Mouse (Mus musculus): ENCODE measurements around the gene Jak3. TPM values are rescaled to one million over a fixed set of nuclear protein-coding genes. Genes with fewer than 3 reads are reported as not detected.
A peak's percentile ranks its signal among the peaks of the same experiment; 100 is the strongest.

Gene Jak3
- polyA plus RNA-seq, 1 experiment from 2014 or later, result 3.0 TPM

- Histone ChIP-seq H3K27ac (peak overlapping the region; percentile 82), H3K27me3 (ENCODE audit: poor library complexity, severe bottlenecking) (peaks cover 83% of the 10 kb centered on the region), H3K4me3 (peak overlapping the region; percentile 63), H3K4me1 (peaks cover 62% of the 10 kb centered on the region), H3K9me3 (no peaks in the 10 kb centered on the region), H3K36me3 (replicated peaks) (no peaks in the 10 kb centered on the region)
- 12% methylated on average over 10 of the region's 12 CpGs for WGBS
- DNase-seq (ENCODE audit: extremely low spot score, low spot score), result no peak
Measured at GRCm38 (mm10) chr8:71670198-71670597, 5.9 kb upstream of the Jak3 start.

DNA sequence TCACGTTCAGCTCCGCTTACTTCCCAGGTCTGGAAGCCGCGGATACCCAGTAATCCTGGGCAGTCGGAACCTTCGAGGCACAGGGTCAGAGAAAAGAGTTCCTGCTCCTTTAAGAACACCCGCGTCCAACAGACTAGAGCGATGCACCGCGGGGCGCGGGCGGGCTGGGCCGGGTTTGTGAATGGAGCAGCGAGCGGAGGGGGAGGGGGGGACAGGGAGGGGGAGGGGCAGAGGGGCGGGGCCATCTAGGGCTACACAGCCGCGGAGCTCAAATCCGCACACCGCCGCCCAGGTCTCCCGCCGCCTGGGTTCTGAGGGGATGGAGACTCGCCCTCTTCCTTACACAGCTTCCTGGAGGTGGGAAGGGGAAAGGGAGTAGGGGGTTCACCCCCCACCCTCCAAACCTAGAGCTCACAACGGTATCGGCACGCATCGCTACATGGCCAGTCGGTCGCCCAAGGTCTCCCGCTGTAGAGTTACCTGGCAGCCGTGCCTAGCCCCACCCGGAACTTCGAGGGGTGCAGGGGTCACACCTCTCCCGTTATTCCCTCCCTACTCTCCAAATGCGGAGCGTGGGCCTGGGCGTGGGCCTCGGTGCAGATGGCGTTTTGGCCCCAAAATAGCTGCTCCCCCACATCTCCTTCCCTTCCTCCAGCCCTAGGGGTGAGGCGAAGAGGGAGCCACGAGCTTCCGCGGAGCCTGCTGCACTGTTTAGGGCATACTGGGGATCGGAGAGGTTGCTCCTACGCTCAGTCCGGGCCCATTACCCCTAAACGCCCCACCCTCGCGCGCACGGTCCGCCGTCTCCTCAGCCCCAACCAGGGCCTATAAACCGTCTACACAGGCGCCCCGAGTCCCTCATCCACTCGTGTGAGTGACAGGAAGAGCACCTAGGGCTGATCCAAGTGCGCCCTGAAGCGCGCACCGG, 5.2 kb upstream of the Jak3 start:
- peak; percentile 83 for DNase-seq (ENCODE audit: extremely low spot score, low spot score)
- Histone ChIP-seq H3K9me3 (no peaks in the 10 kb centered on the region), H3K27me3 (ENCODE audit: poor library complexity, severe bottlenecking) (peaks cover 90% of the 10 kb centered on the region), H3K4me1 (peaks cover 59% of the 10 kb centered on the region), H3K36me3 (replicated peaks) (no peaks in the 10 kb centered on the region), H3K4me3 (peak overlapping the region; percentile 63), H3K27ac (peak overlapping the region; percentile 82)
- under 1% methylated on average over 63 of the region's 64 CpGs for WGBS

DNA sequence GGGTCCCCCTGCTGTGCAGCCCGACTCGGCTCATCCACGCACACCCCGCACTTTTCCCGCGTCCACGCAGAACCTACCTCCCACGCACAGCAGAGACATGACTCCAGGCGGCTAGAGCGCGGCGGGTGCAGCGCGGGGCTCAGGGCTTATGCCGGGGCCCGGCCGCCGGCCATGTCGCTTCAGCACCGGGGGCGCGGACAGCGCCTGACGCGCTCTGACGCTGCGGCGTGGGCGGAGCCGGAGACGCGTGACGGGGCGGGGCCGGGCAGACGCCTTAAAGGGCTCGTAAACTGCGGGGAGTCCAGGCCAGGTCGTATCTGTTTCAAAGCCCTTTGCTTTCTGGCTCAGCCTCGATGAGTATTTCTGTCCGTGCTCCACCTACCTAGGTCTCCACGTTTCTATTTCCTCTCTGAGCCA, 4.5 kb upstream of the Jak3 start, which contains the start of gene Unc13a:
Gene Unc13a, minus strand, starts transcription at position 209 of the 417 bp plus-strand sequence.
- Histone ChIP-seq H3K4me3 (peak within 1 kb of the TSS; percentile 63), H3K9me3 (no peaks in the 10 kb centered on the region), H3K4me1 (peaks cover 59% of the 10 kb centered on the region), H3K36me3 (replicated peaks) (no peaks in the 10 kb centered on the region), H3K27me3 (ENCODE audit: poor library complexity, severe bottlenecking) (peaks cover 91% of the 10 kb centered on the region), H3K27ac (peak within 1 kb of the TSS; percentile 82)
- DNase-seq (ENCODE audit: extremely low spot score, low spot score), result peak; percentile 87
- under 1% methylated on average over 42 of the region's 42 CpGs for WGBS

DNA sequence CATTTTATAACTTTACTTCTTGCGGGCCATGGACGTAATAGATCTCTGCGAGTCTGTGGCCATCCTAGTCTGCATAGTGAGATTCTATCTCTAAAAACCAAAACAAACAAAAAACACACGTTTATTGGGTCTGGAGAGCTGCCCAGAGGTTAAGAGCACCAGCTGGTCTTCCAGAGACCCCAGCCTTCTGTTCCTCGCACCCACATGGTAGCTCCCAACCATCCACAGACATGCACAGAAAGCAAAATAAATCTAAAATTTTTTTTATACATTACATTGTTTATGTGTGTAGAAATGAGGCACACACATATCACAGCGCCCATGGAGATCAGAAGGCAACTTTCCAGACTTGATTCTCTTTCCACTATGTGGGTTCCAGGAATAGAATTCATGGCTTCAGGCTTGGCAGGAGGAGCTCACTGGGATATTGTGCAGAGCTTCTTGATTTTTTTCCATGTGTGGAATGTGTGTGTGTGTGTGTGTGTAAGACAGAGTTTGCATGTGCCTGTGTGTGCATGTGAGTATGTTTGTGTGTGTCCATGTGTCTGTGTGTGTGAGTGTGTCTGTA, 3.8 kb upstream of the Jak3 start:
- peak overlapping the region; percentile 82; the same call in 1 of the 2 replicates for H3K27ac ChIP-seq
- WGBS, result 69% methylated on average over 6 of the region's 6 CpGs
- no peaks in the 10 kb centered on the region for H3K36me3 ChIP-seq (replicated peaks)
- DNase-seq (ENCODE audit: extremely low spot score, low spot score), result no peak
- peak overlapping the region; percentile 63 for H3K4me3 ChIP-seq
- peaks cover 56% of the 10 kb centered on the region for H3K4me1 ChIP-seq
- no peaks in the 10 kb centered on the region for H3K9me3 ChIP-seq
- H3K27me3 ChIP-seq (ENCODE audit: poor library complexity, severe bottlenecking), result peaks cover 91% of the 10 kb centered on the region

- no peak for DNase-seq (ENCODE audit: extremely low spot score, low spot score)
- Histone ChIP-seq H3K27ac (no peak overlapping the region), H3K4me1 (peaks cover 41% of the 10 kb centered on the region), H3K27me3 (ENCODE audit: poor library complexity, severe bottlenecking) (peaks cover 91% of the 10 kb centered on the region), H3K9me3 (peaks cover 7% of the 10 kb centered on the region; the same call in 1 of the 2 replicates), H3K36me3 (replicated peaks) (no peaks in the 10 kb centered on the region), H3K4me3 (no peak overlapping the region)
- 66% methylated on average over 2 of the region's 2 CpGs for WGBS
Measured at GRCm38 (mm10) chr8:71674071-71674470, 2.0 kb upstream of the Jak3 start.

GRCm38 (mm10) chr8:71675456-71676019, 558 bp upstream of the Jak3 start:
- peaks cover 91% of the 10 kb centered on the region for H3K27me3 ChIP-seq (ENCODE audit: poor library complexity, severe bottlenecking)
- no peak for DNase-seq (ENCODE audit: extremely low spot score, low spot score)

DNA sequence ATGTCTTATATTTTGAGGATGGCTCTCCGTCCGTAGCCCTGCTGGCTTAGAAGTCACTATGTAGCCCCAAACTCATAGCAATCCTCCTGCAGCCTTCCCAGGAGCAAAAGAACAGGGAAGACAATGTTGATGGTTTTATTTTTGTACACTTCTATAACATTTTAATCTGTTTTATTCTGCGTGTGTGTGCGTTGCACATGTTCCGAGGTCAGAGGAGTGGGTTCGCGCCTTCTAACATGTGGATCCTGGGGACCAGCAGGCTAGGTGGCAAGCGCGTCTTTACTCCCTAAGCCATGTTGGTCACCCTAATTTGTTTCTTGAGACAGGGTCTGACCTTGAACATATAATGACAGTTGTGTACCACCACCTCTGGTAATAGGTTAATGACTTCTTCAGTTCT, 707 bp downstream of the Jak3 start:
- peaks cover 93% of the 10 kb centered on the region for H3K27me3 ChIP-seq (ENCODE audit: poor library complexity, severe bottlenecking)
- WGBS, result 41% methylated on average over 9 of the region's 9 CpGs
- DNase-seq (ENCODE audit: extremely low spot score, low spot score), result no peak
- no peaks in the 10 kb centered on the region for H3K36me3 ChIP-seq (replicated peaks)
- peak overlapping the region; percentile 70 for H3K4me3 ChIP-seq
- H3K27ac ChIP-seq, result no peak overlapping the region
- H3K4me1 ChIP-seq, result peaks cover 39% of the 10 kb centered on the region
- peaks cover 7% of the 10 kb centered on the region; the same call in 1 of the 2 replicates for H3K9me3 ChIP-seq

More at GRCm38 (mm10) chr8:71675456-71676019, 558 bp upstream of the Jak3 start:
- Histone ChIP-seq H3K9me3 (peaks cover 7% of the 10 kb centered on the region; the same call in 1 of the 2 replicates), H3K4me1 (peaks cover 47% of the 10 kb centered on the region), H3K4me3 (peak overlapping the region; percentile 70), H3K27ac (no peak overlapping the region), H3K36me3 (replicated peaks) (no peaks in the 10 kb centered on the region)
- 35% methylated on average over 9 of the region's 9 CpGs for WGBS

DNA sequence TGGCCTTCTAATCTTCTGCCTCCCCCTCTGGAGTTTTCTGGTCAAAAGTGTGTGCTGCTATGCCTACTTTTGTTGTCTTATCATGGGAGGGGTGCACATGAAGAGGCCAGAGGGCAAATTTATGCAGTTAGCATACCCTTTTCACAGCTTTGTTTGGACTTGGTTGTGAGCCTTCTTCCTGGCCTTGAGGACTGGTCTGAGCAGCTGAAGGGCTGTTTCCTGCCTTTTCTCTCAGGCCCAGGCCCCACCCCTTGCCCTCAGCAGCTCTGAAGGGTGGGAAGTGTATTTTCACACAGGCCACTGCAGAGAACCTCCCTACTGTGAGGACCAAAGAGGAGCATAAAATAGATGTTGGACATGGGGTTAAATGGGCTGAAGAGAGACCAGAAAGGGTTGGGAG, 1.5 kb downstream of the Jak3 start:
- Histone ChIP-seq H3K27ac (no peak overlapping the region), H3K9me3 (peaks cover 7% of the 10 kb centered on the region; the same call in 1 of the 2 replicates), H3K27me3 (ENCODE audit: poor library complexity, severe bottlenecking) (peaks cover 95% of the 10 kb centered on the region), H3K4me1 (peaks cover 34% of the 10 kb centered on the region), H3K4me3 (no peak overlapping the region), H3K36me3 (replicated peaks) (no peaks in the 10 kb centered on the region)
- DNase-seq (ENCODE audit: extremely low spot score, low spot score), result no peak

- WGBS, result 54% methylated on average over 4 of the region's 4 CpGs
- Histone ChIP-seq H3K27ac (no peak overlapping the region), H3K4me1 (peaks cover 34% of the 10 kb centered on the region), H3K9me3 (peaks cover 7% of the 10 kb centered on the region; the same call in 1 of the 2 replicates), H3K27me3 (ENCODE audit: poor library complexity, severe bottlenecking) (peaks cover 95% of the 10 kb centered on the region), H3K4me3 (no peak overlapping the region), H3K36me3 (replicated peaks) (no peaks in the 10 kb centered on the region)
- no peak for DNase-seq (ENCODE audit: extremely low spot score, low spot score)
Measured at GRCm38 (mm10) chr8:71678216-71678615, 2.1 kb downstream of the Jak3 start.

DNA sequence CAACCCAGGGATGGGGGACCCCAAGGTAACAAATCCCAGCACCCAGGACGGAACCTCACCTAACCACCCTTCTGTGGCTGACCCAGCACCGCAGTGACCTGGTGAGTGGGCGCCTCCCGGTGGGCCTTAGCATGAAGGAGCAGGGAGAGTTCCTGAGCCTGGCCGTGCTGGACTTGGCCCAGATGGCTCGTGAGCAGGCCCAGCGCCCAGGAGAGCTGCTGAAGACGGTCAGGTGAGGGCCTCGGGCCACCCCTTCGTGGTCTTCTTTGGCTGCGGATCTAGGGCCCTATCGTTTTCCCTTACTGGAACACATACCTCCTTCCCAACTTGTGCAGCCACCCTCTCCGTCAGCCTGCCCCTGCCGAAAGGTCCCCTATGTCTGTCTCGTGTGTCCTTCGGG, 3.0 kb downstream of the Jak3 start:
- H3K36me3 ChIP-seq (replicated peaks), result no peaks in the 10 kb centered on the region
- no peak for DNase-seq (ENCODE audit: extremely low spot score, low spot score)
- H3K9me3 ChIP-seq, result peaks cover 7% of the 10 kb centered on the region; the same call in 1 of the 2 replicates
- WGBS, result 8% methylated on average over 16 of the region's 16 CpGs
- H3K27ac ChIP-seq, result no peak overlapping the region
- peaks cover 34% of the 10 kb centered on the region for H3K4me1 ChIP-seq
- peaks cover 98% of the 10 kb centered on the region for H3K27me3 ChIP-seq (ENCODE audit: poor library complexity, severe bottlenecking)
- peak overlapping the region; percentile 46 for H3K4me3 ChIP-seq

DNA sequence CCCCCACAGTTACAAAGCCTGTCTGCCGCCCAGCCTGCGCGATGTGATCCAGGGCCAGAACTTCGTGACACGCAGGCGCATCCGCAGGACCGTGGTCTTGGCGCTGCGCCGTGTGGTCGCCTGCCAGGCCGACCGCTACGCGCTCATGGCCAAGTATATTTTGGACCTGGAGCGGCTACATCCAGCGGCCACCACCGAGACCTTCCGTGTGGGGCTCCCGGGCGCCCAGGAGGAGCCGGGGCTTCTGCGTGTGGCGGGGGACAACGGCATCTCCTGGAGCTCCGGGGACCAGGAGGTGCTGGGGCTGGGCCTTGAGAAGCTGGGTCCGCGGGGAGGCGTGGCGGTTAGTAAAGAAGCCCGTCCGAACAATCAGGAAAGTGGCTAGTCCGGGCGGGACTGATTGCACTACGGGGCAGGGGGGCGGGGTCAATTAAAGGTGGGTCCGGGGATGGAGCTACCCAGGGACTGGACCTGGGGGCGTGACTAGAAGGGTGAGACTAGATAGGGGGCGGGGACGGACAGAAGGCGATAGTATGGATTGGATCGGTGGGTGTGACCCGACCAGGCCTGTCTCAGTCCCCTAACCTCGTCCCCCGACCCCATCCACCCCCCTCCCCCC, 3.6 kb downstream of the Jak3 start:
- H3K27me3 ChIP-seq (ENCODE audit: poor library complexity, severe bottlenecking), result peaks cover 100% of the 10 kb centered on the region
- no peak overlapping the region for H3K27ac ChIP-seq
- no peaks in the 10 kb centered on the region for H3K36me3 ChIP-seq (replicated peaks)
- H3K4me1 ChIP-seq, result peaks cover 37% of the 10 kb centered on the region
- DNase-seq (ENCODE audit: extremely low spot score, low spot score), result no peak
- H3K9me3 ChIP-seq, result peaks cover 7% of the 10 kb centered on the region; the same call in 1 of the 2 replicates
- H3K4me3 ChIP-seq, result peak overlapping the region; percentile 46
- WGBS, result 1% methylated on average over 46 of the region's 46 CpGs

DNA sequence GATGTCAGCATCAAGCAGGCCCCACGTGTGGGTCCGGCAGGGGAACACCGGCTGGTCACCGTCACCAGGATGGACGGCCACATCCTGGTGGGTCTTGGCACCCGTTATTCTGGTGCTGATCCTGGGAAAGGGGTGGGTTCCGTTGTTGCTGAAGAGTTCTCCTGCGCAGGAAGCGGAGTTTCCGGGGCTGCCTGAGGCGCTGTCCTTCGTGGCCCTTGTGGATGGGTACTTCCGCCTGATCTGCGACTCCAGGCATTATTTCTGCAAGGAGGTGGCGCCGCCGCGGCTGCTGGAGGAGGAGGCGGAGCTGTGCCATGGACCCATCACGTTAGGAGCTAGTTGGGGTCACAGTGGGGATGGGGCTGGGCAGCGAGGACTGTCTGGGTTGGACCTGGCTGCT, 4.4 kb downstream of the Jak3 start:
- H3K27ac ChIP-seq, result no peak overlapping the region
- 3% methylated on average over 21 of the region's 21 CpGs for WGBS
- DNase-seq (ENCODE audit: extremely low spot score, low spot score), result no peak
- H3K36me3 ChIP-seq (replicated peaks), result no peaks in the 10 kb centered on the region
- H3K27me3 ChIP-seq (ENCODE audit: poor library complexity, severe bottlenecking), result peaks cover 100% of the 10 kb centered on the region
- H3K4me3 ChIP-seq, result peak overlapping the region; percentile 25
- peaks cover 40% of the 10 kb centered on the region for H3K4me1 ChIP-seq
- peaks cover 7% of the 10 kb centered on the region; the same call in 1 of the 2 replicates for H3K9me3 ChIP-seq
